Mouse (Mus musculus): ENCODE measurements at regions not wholly inside any gene's neighbourhood (a gene's known extent, or its start where the extent isn't known, plus 50 kb on each side); places are given as distances from the start of the nearest gene placed in this dataset.
"Not testable (repeated sequence)": the region's sequence is repeated elsewhere in the genome, so short reads cannot be mapped to it uniquely, and the experiment has no call there.

- Histone ChIP-seq H3K27ac (ENCODE audit: control insufficient read depth, insufficient read depth, low read depth, low read length) (no peak overlapping the region), H3K4me1 (ENCODE audit: control insufficient read depth, insufficient read depth, low read length) (no peaks in the 10 kb centered on the region), H3K27me3 (ENCODE audit: control insufficient read depth, insufficient read depth, low read length) (no peaks in the 10 kb centered on the region), H3K4me3 (ENCODE audit: control insufficient read depth, low read depth, low read length) (no peak overlapping the region), H3K36me3 (ENCODE audit: control insufficient read depth, insufficient read depth, low read length) (no peaks in the 10 kb centered on the region)
- no peak for TF ChIP-seq POLR2A (IDR thresholded peaks at IDR 0.05; ENCODE audit: control insufficient read depth, low read depth, low read length)
- TF ChIP-seq CTCF (IDR thresholded peaks at IDR 0.05; ENCODE audit: control insufficient read depth, insufficient read depth, insufficient replicate concordance, low read depth, low read length) = no peak
Observed at GRCm38 (mm10) chr4:84172841-84173240, 502.2 kb downstream of the Bnc2 start.

- TF ChIP-seq CTCF (IDR thresholded peaks at IDR 0.05; ENCODE audit: control insufficient read depth, insufficient read depth, insufficient replicate concordance, low read depth, low read length) = no peak
- no peak for TF ChIP-seq POLR2A (IDR thresholded peaks at IDR 0.05; ENCODE audit: control insufficient read depth, low read depth, low read length)
- Histone ChIP-seq H3K4me1 (ENCODE audit: control insufficient read depth, insufficient read depth, low read length) (no peaks in the 10 kb centered on the region), H3K27ac (ENCODE audit: control insufficient read depth, insufficient read depth, low read depth, low read length) (no peak overlapping the region), H3K4me3 (ENCODE audit: control insufficient read depth, low read depth, low read length) (no peak overlapping the region), H3K36me3 (ENCODE audit: control insufficient read depth, insufficient read depth, low read length) (no peaks in the 10 kb centered on the region), H3K27me3 (ENCODE audit: control insufficient read depth, insufficient read depth, low read length) (no peaks in the 10 kb centered on the region)
Observed at GRCm38 (mm10) chr4:84173441-84173840, 501.6 kb downstream of the Bnc2 start.

- not testable (repeated sequence) for H3K4me3 ChIP-seq (ENCODE audit: control insufficient read depth, low read depth, low read length); H3K27ac ChIP-seq (ENCODE audit: control insufficient read depth, insufficient read depth, low read depth, low read length); H3K36me3 ChIP-seq (ENCODE audit: control insufficient read depth, insufficient read depth, low read length); H3K27me3 ChIP-seq (ENCODE audit: control insufficient read depth, insufficient read depth, low read length); H3K4me1 ChIP-seq (ENCODE audit: control insufficient read depth, insufficient read depth, low read length)
Observed at GRCm38 (mm10) chr4:84176457-84176856, 498.6 kb downstream of the Bnc2 start.

- H3K27me3 ChIP-seq (ENCODE audit: control insufficient read depth, insufficient read depth, low read length) = no peaks in the 10 kb centered on the region
- no peaks in the 10 kb centered on the region for H3K36me3 ChIP-seq (ENCODE audit: control insufficient read depth, insufficient read depth, low read length)
- H3K4me1 ChIP-seq (ENCODE audit: control insufficient read depth, insufficient read depth, low read length) = no peaks in the 10 kb centered on the region
- no peak overlapping the region for H3K27ac ChIP-seq (ENCODE audit: control insufficient read depth, insufficient read depth, low read depth, low read length)
- H3K4me3 ChIP-seq (ENCODE audit: control insufficient read depth, low read depth, low read length) = no peak overlapping the region
- TF ChIP-seq POLR2A (IDR thresholded peaks at IDR 0.05; ENCODE audit: control insufficient read depth, low read depth, low read length) (no peak), CTCF (IDR thresholded peaks at IDR 0.05; ENCODE audit: control insufficient read depth, insufficient read depth, insufficient replicate concordance, low read depth, low read length) (no peak)
Observed at GRCm38 (mm10) chr4:84177827-84178226, 497.2 kb downstream of the Bnc2 start.

GRCm38 (mm10) chr4:84184436-84184835 is 490.6 kb downstream of the Bnc2 start:
- no peaks in the 10 kb centered on the region for H3K27me3 ChIP-seq (ENCODE audit: control insufficient read depth, insufficient read depth, low read length)
- no peaks in the 10 kb centered on the region for H3K36me3 ChIP-seq (ENCODE audit: control insufficient read depth, insufficient read depth, low read length)
- no peak for TF ChIP-seq POLR2A (IDR thresholded peaks at IDR 0.05; ENCODE audit: control insufficient read depth, low read depth, low read length)
- no peak for TF ChIP-seq CTCF (IDR thresholded peaks at IDR 0.05; ENCODE audit: control insufficient read depth, insufficient read depth, insufficient replicate concordance, low read depth, low read length)
- no peak overlapping the region for H3K4me3 ChIP-seq (ENCODE audit: control insufficient read depth, low read depth, low read length)
- no peak overlapping the region for H3K27ac ChIP-seq (ENCODE audit: control insufficient read depth, insufficient read depth, low read depth, low read length)
- no peaks in the 10 kb centered on the region for H3K4me1 ChIP-seq (ENCODE audit: control insufficient read depth, insufficient read depth, low read length)

GRCm38 (mm10) chr4:84184844-84185243 is 490.2 kb downstream of the Bnc2 start:
- Histone ChIP-seq H3K4me3 (ENCODE audit: control insufficient read depth, low read depth, low read length) (no peak overlapping the region), H3K4me1 (ENCODE audit: control insufficient read depth, insufficient read depth, low read length) (no peaks in the 10 kb centered on the region), H3K27ac (ENCODE audit: control insufficient read depth, insufficient read depth, low read depth, low read length) (no peak overlapping the region), H3K36me3 (ENCODE audit: control insufficient read depth, insufficient read depth, low read length) (no peaks in the 10 kb centered on the region), H3K27me3 (ENCODE audit: control insufficient read depth, insufficient read depth, low read length) (no peaks in the 10 kb centered on the region)
- TF ChIP-seq CTCF (IDR thresholded peaks at IDR 0.05; ENCODE audit: control insufficient read depth, insufficient read depth, insufficient replicate concordance, low read depth, low read length) (no peak), POLR2A (IDR thresholded peaks at IDR 0.05; ENCODE audit: control insufficient read depth, low read depth, low read length) (no peak)

- TF ChIP-seq POLR2A (IDR thresholded peaks at IDR 0.05; ENCODE audit: control insufficient read depth, low read depth, low read length) (no peak), CTCF (IDR thresholded peaks at IDR 0.05; ENCODE audit: control insufficient read depth, insufficient read depth, insufficient replicate concordance, low read depth, low read length) (no peak)
- no peaks in the 10 kb centered on the region for H3K4me1 ChIP-seq (ENCODE audit: control insufficient read depth, insufficient read depth, low read length)
- no peak overlapping the region for H3K4me3 ChIP-seq (ENCODE audit: control insufficient read depth, low read depth, low read length)
- no peak overlapping the region for H3K27ac ChIP-seq (ENCODE audit: control insufficient read depth, insufficient read depth, low read depth, low read length)
- no peaks in the 10 kb centered on the region for H3K36me3 ChIP-seq (ENCODE audit: control insufficient read depth, insufficient read depth, low read length)
- H3K27me3 ChIP-seq (ENCODE audit: control insufficient read depth, insufficient read depth, low read length) = no peaks in the 10 kb centered on the region
Observed at GRCm38 (mm10) chr4:84189315-84189714, 485.8 kb downstream of the Bnc2 start.

GRCm38 (mm10) chr4:84191303-84191702 is 483.8 kb downstream of the Bnc2 start:
- no peak overlapping the region for H3K4me3 ChIP-seq (ENCODE audit: control insufficient read depth, low read depth, low read length)
- no peak overlapping the region for H3K27ac ChIP-seq (ENCODE audit: control insufficient read depth, insufficient read depth, low read depth, low read length)
- TF ChIP-seq POLR2A (IDR thresholded peaks at IDR 0.05; ENCODE audit: control insufficient read depth, low read depth, low read length) (no peak), CTCF (IDR thresholded peaks at IDR 0.05; ENCODE audit: control insufficient read depth, insufficient read depth, insufficient replicate concordance, low read depth, low read length) (no peak)
- no peaks in the 10 kb centered on the region for H3K36me3 ChIP-seq (ENCODE audit: control insufficient read depth, insufficient read depth, low read length)
- H3K27me3 ChIP-seq (ENCODE audit: control insufficient read depth, insufficient read depth, low read length) = no peaks in the 10 kb centered on the region
- no peaks in the 10 kb centered on the region for H3K4me1 ChIP-seq (ENCODE audit: control insufficient read depth, insufficient read depth, low read length)
